Mouse (Mus musculus) liver, embryonic 16.5 days (tissue): Measurements from ENCODE around the gene Kndc1. TPM values are rescaled to one million over a fixed set of nuclear protein-coding genes. Genes with fewer than 3 reads are reported as not detected.

Experiments used
- ATAC-seq: fragments of 200-750 bp; cut with Nextera tagmentation; 2 replicates; pipeline ENCODE4 v1.8.0; 2017; ENCODE audit warnings: low read depth, mild to moderate bottlenecking, moderate number of reproducible peaks, moderate library complexity
- H3K27ac ChIP-seq: fragments of 300-500 bp; sonication (generic); 2 replicates; pipeline ENCODE4 v1.5.1; 2014; ENCODE audit warnings: mild to moderate bottlenecking, low read length
- H3K27me3 ChIP-seq: fragments of 300-500 bp; sonication (generic); 2 replicates; pipeline ENCODE4 v1.6.1; 2014; ENCODE audit warnings: low read depth, low read length, mixed read lengths; ENCODE audit not compliant: control insufficient read depth, insufficient read depth
- H3K36me3 ChIP-seq: fragments of 300-500 bp; sonication (generic); 2 replicates; pipeline ENCODE4 v1.6.1; 2014; ENCODE audit warnings: mild to moderate bottlenecking; ENCODE audit not compliant: control insufficient read depth, insufficient read depth
- H3K4me1 ChIP-seq: fragments of 300-500 bp; sonication (generic); 2 replicates; pipeline ENCODE4 v1.6.1; 2014; ENCODE audit warnings: low read depth, low read length, mixed read lengths; ENCODE audit not compliant: control insufficient read depth
- H3K4me2 ChIP-seq: fragments of 300-500 bp; sonication (generic); 2 replicates; pipeline ENCODE4 v1.6.1; 2014; ENCODE audit warnings: low read depth, low read length, mixed read lengths
- H3K4me3 ChIP-seq: fragments of 300-500 bp; sonication (generic); 2 replicates; pipeline ENCODE4 v1.5.1; 2014; ENCODE audit warnings: low read depth, mild to moderate bottlenecking, low read length
- H3K9ac ChIP-seq: fragments of 300-500 bp; sonication (generic); 2 replicates; pipeline ENCODE4 v1.6.1; 2014; ENCODE audit warnings: low read depth, low read length
- H3K9me3 ChIP-seq: fragments of 300-500 bp; sonication (generic); replicated peaks from 2 replicates; pipeline ENCODE4 v1.6.1; 2016; ENCODE audit warnings: low read length; ENCODE audit not compliant: control insufficient read depth
- WGBS: fragments of 180-500 bp; shearing (Covaris S2); extraction: QIAGEN DNeasy Blood & Tissue Kit; methylation state at CpG from one replicate; pipeline ENCODE4 v1.1.7; 2014; ENCODE audit not compliant: insufficient replicate concordance; 5-methylcytosine and 5-hydroxymethylcytosine counted together
- polyA plus RNA-seq: library from polyadenylated mRNA; unstranded; fragments of >200 nt; fragmentation: Nextera tagmentation; extraction: Ambion mirVana; gene quantifications from 2 replicates; pipeline ENCODE4 v1.2.1, GENCODE M21; 2015

Kndc1 gene
- polyA plus RNA-seq, 1 experiment from 2014 or later: not detected

GRCm38 (mm10) chr7:139898606-139899005, 4.1 kb downstream of the Kndc1 start:
- Histone ChIP-seq H3K36me3 (no peaks in the 10 kb centered on the region), H3K4me3 (no peak overlapping the region), H3K9me3 (no peaks in the 10 kb centered on the region), H3K4me2 (no peak overlapping the region), H3K9ac (no peak overlapping the region), H3K27ac (no peak overlapping the region), H3K27me3 (peaks cover 22% of the 10 kb centered on the region), H3K4me1 (no peaks in the 10 kb centered on the region)
- no peak for ATAC-seq
- WGBS: 60% methylated on average over 2 of the region's 2 CpGs

GRCm38 (mm10) chr7:139899505-139899904, 5.0 kb downstream of the Kndc1 start:
- Histone ChIP-seq H3K9me3 (no peaks in the 10 kb centered on the region), H3K36me3 (no peaks in the 10 kb centered on the region), H3K4me3 (no peak overlapping the region), H3K4me2 (no peak overlapping the region), H3K27me3 (peaks cover 13% of the 10 kb centered on the region), H3K27ac (no peak overlapping the region), H3K4me1 (no peaks in the 10 kb centered on the region), H3K9ac (no peak overlapping the region)
- ATAC-seq: no peak
- WGBS: 58% methylated on average over 7 of the region's 7 CpGs

- no peak overlapping the region for H3K4me3 ChIP-seq
- peaks cover 5% of the 10 kb centered on the region for H3K27me3 ChIP-seq
- H3K4me1 ChIP-seq: no peaks in the 10 kb centered on the region
- H3K27ac ChIP-seq: no peak overlapping the region
- H3K4me2 ChIP-seq: no peak overlapping the region
- 66% methylated on average over 7 of the region's 7 CpGs for WGBS
- no peak for ATAC-seq
- no peak overlapping the region for H3K9ac ChIP-seq
- H3K36me3 ChIP-seq: no peaks in the 10 kb centered on the region
- no peaks in the 10 kb centered on the region for H3K9me3 ChIP-seq
Measured at GRCm38 (mm10) chr7:139900456-139900855, 6.0 kb downstream of the Kndc1 start.

GRCm38 (mm10) chr7:139900896-139901295, 6.4 kb downstream of the Kndc1 start:
- ATAC-seq: no peak

GRCm38 (mm10) chr7:139901981-139902380, 7.5 kb downstream of the Kndc1 start:
- no peaks in the 10 kb centered on the region for H3K36me3 ChIP-seq
- no peak for ATAC-seq
- no peaks in the 10 kb centered on the region for H3K4me1 ChIP-seq
- no peak overlapping the region for H3K4me2 ChIP-seq
- H3K27me3 ChIP-seq: peaks cover 3% of the 10 kb centered on the region; the same call in 1 of the 2 replicates
- no peak overlapping the region for H3K9ac ChIP-seq
- H3K27ac ChIP-seq: no peak overlapping the region
- H3K4me3 ChIP-seq: no peak overlapping the region
- 22% methylated on average over 1 of the region's 1 CpGs for WGBS
- H3K9me3 ChIP-seq: no peaks in the 10 kb centered on the region

More at GRCm38 (mm10) chr7:139900896-139901295, 6.4 kb downstream of the Kndc1 start:
- peaks cover 3% of the 10 kb centered on the region; the same call in 1 of the 2 replicates for H3K27me3 ChIP-seq
- no peaks in the 10 kb centered on the region for H3K36me3 ChIP-seq
- no peak overlapping the region for H3K9ac ChIP-seq
- no peak overlapping the region for H3K4me3 ChIP-seq
- whole genome bisulfite sequencing: 62% methylated on average over 6 of the region's 6 CpGs
- no peaks in the 10 kb centered on the region for H3K9me3 ChIP-seq
- no peak overlapping the region for H3K4me2 ChIP-seq
- no peak overlapping the region for H3K27ac ChIP-seq
- no peaks in the 10 kb centered on the region for H3K4me1 ChIP-seq

GRCm38 (mm10) chr7:139905261-139905660, 10.8 kb downstream of the Kndc1 start:
- Histone ChIP-seq H3K4me3 (no peak overlapping the region), H3K27me3 (peaks cover 3% of the 10 kb centered on the region; the same call in 1 of the 2 replicates), H3K9ac (no peak overlapping the region), H3K4me1 (no peaks in the 10 kb centered on the region), H3K36me3 (no peaks in the 10 kb centered on the region), H3K27ac (no peak overlapping the region), H3K4me2 (no peak overlapping the region), H3K9me3 (no peaks in the 10 kb centered on the region)
- 8% methylated on average over 6 of the region's 6 CpGs for WGBS
- no peak for ATAC-seq

GRCm38 (mm10) chr7:139905661-139906060, 11.2 kb downstream of the Kndc1 start:
- Histone ChIP-seq H3K4me1 (no peaks in the 10 kb centered on the region), H3K9ac (no peak overlapping the region), H3K4me3 (no peak overlapping the region), H3K4me2 (no peak overlapping the region), H3K9me3 (no peaks in the 10 kb centered on the region), H3K27ac (no peak overlapping the region), H3K27me3 (peaks cover 3% of the 10 kb centered on the region; the same call in 1 of the 2 replicates), H3K36me3 (no peaks in the 10 kb centered on the region)
- WGBS: 4% methylated on average over 6 of the region's 6 CpGs
- no peak for ATAC-seq

GRCm38 (mm10) chr7:139908176-139908575, 13.7 kb downstream of the Kndc1 start:
- Histone ChIP-seq H3K4me1 (no peaks in the 10 kb centered on the region), H3K27ac (no peak overlapping the region), H3K36me3 (no peaks in the 10 kb centered on the region), H3K4me2 (no peak overlapping the region), H3K4me3 (no peak overlapping the region), H3K9me3 (no peaks in the 10 kb centered on the region), H3K27me3 (peaks cover 3% of the 10 kb centered on the region; the same call in 1 of the 2 replicates), H3K9ac (no peak overlapping the region)
- WGBS: 81% methylated on average over 5 of the region's 5 CpGs
- ATAC-seq: no peak

GRCm38 (mm10) chr7:139909469-139909868, 15.0 kb downstream of the Kndc1 start:
- Histone ChIP-seq H3K27me3 (peaks cover 11% of the 10 kb centered on the region), H3K27ac (no peak overlapping the region), H3K4me1 (no peaks in the 10 kb centered on the region), H3K9me3 (no peaks in the 10 kb centered on the region), H3K36me3 (no peaks in the 10 kb centered on the region), H3K4me3 (no peak overlapping the region), H3K9ac (no peak overlapping the region), H3K4me2 (no peak overlapping the region)
- 0 out of 2 replicates have a peak, but pooled peaks have one; percentile 3 for ATAC-seq
- WGBS: 47% methylated on average over 6 of the region's 6 CpGs
